Mouse (Mus musculus) large intestine, adult 2 months (tissue): Measurements from ENCODE around the gene Sdhc. TPM values are rescaled to one million over a fixed set of nuclear protein-coding genes. Genes with fewer than 3 reads are reported as not detected.

Experiments
- DNase-seq: peaks from one replicate; pipeline ENCODE4 v3.0.0-alpha.2; 2012; ENCODE audit warnings: low read depth, low spot score
- WGBS: fragments of 180-500 bp; shearing (Covaris S2); methylation state at CpG from one replicate; pipeline ENCODE4 v1.1.7; 2018; 5-methylcytosine and 5-hydroxymethylcytosine counted together
- polyA plus RNA-seq: library from polyadenylated mRNA; depleted of rRNA; stranded (reverse); fragments of >200 nt; gene quantifications from 2 replicates; pipeline ENCODE4 v1.2.3, GENCODE M21; 2012; rRNA removed

Sdhc gene
- polyA plus RNA-seq: 308 and 341 TPM in 2 replicates

- peak; percentile 87 for DNase-seq
- WGBS: 1% methylated on average over 34 of the region's 34 CpGs
Observed at GRCm38 (mm10) chr1:171149974-171150760, at the start of gene Sdhc, which contains the start of gene Mpz. Sdhc (minus strand) TSS chr1:171150603. Mpz (plus strand) TSS chr1:171150711.

- 24% methylated on average over 1 of the region's 1 CpGs for WGBS
- DNase-seq: no peak
Observed at GRCm38 (mm10) chr1:171199532-171199931, 49.1 kb upstream of the Sdhc start.

- under 1% methylated on average over 33 of the region's 33 CpGs for WGBS
- no peak for DNase-seq
Observed at GRCm38 (mm10) chr1:171195887-171196397, 45.5 kb upstream of the Sdhc start, which contains the start of gene Pcp4l1. Pcp4l1 (minus strand) TSS chr1:171196268.

GRCm38 (mm10) chr1:171195046-171195822 is 44.8 kb upstream of the Sdhc start:
- DNase-seq: no peak
- 20% methylated on average over 20 of the region's 20 CpGs for WGBS

GRCm38 (mm10) chr1:171193911-171194830 is 43.8 kb upstream of the Sdhc start:
- 39% methylated on average over 11 of the region's 11 CpGs for WGBS

GRCm38 (mm10) chr1:171193093-171193840 is 42.9 kb upstream of the Sdhc start:
- DNase-seq: no peak
- WGBS: 14% methylated on average over 18 of the region's 18 CpGs

More at GRCm38 (mm10) chr1:171193911-171194830, 43.8 kb upstream of the Sdhc start:
- DNase-seq: no peak

- 47% methylated on average over 10 of the region's 10 CpGs for WGBS
Observed at GRCm38 (mm10) chr1:171192283-171192682, 41.9 kb upstream of the Sdhc start.

GRCm38 (mm10) chr1:171190832-171191231 is 40.4 kb upstream of the Sdhc start:
- DNase-seq: no peak
- WGBS: 97% methylated on average over 9 of the region's 9 CpGs

More at GRCm38 (mm10) chr1:171192283-171192682, 41.9 kb upstream of the Sdhc start:
- no peak for DNase-seq

GRCm38 (mm10) chr1:171189476-171190114 is 39.2 kb upstream of the Sdhc start:
- no peak for DNase-seq
- 60% methylated on average over 14 of the region's 14 CpGs for WGBS

- WGBS: 24% methylated on average over 8 of the region's 8 CpGs
- no peak for DNase-seq
Observed at GRCm38 (mm10) chr1:171189046-171189445, 38.6 kb upstream of the Sdhc start.

- DNase-seq: no peak
- 58% methylated on average over 13 of the region's 13 CpGs for WGBS
Observed at GRCm38 (mm10) chr1:171187851-171188700, 37.7 kb upstream of the Sdhc start.

- no peak for DNase-seq
- 73% methylated on average over 8 of the region's 8 CpGs for WGBS
Observed at GRCm38 (mm10) chr1:171185655-171186054, 35.3 kb upstream of the Sdhc start.

- 14% methylated on average over 7 of the region's 7 CpGs for WGBS
- DNase-seq: peak; percentile 59
Observed at GRCm38 (mm10) chr1:171184314-171184713, 33.9 kb upstream of the Sdhc start.

GRCm38 (mm10) chr1:171183620-171184019 is 33.2 kb upstream of the Sdhc start:
- DNase-seq: no peak
- WGBS: 66% methylated on average over 3 of the region's 3 CpGs

- 85% methylated on average over 3 of the region's 3 CpGs for WGBS
- DNase-seq: no peak
Observed at GRCm38 (mm10) chr1:171183025-171183424, 32.6 kb upstream of the Sdhc start.

GRCm38 (mm10) chr1:171179487-171180171 is 29.2 kb upstream of the Sdhc start:
- WGBS: 55% methylated on average over 5 of the region's 5 CpGs
- DNase-seq: no peak

GRCm38 (mm10) chr1:171172779-171173178 is 22.4 kb upstream of the Sdhc start:
- DNase-seq: no peak
- WGBS: 96% methylated on average over 8 of the region's 8 CpGs
